Mouse (Mus musculus) v-Abl transformed pro-B cells (cell line): ENCODE results near the gene Mastl.

Experiments
- in situ Hi-C, 2 experiments: fragments of 400-800 bp; cut with MboI; formaldehyde crosslinking; loops; one replicate each; pipeline ENCODE4 v1.15.1; 2025; ENCODE audit not compliant: unreplicated experiment in 2 of 2

The Mastl gene

GRCm38 (mm10) chr2:23067552-23068369 lies 88.1 kb downstream of the Mastl start, which contains the start of gene Acbd5:
TSS of gene Acbd5 (plus strand) at chr2:23068167.
- in situ Hi-C loops: no loop called here
